Mouse (Mus musculus): ENCODE data around the gene Magohb.

DNA sequence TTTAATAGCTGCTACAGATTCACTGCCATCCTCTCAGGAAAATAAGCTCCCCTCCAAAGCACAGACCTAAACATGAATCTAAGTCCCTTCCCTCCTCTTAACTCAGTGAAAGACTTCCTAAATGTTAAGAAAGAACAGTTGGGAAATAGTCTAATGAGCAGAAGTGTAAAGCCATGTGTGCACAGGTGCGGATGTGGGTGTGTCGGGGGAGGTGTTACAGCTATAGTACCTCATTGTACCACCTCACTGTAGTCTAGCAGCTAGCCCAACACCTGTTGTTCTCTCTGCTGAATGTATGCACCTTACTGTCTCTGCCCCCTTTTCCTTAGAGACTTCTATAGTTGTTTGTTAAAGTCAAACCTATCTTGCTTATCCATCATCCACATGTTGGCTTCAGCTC, 34.0 kb upstream of the Magohb start:
- no peak for TF ChIP-seq USF1 (IDR thresholded peaks at IDR 0.05; ENCODE audit: low read depth)
- no peak for TF ChIP-seq CTCF (IDR thresholded peaks at IDR 0.05; ENCODE audit: control insufficient read depth, insufficient read depth, insufficient read length)
- no peak for TF ChIP-seq MYOD1 (IDR thresholded peaks at IDR 0.05; ENCODE audit: control insufficient read depth, insufficient read length, low read depth)
- TF ChIP-seq MAX (IDR thresholded peaks at IDR 0.05), result no peak
- no peak for TF ChIP-seq CEBPB (IDR thresholded peaks at IDR 0.05; ENCODE audit: low read depth)
